Mouse (Mus musculus) hematopoietic multipotent progenitor cell, adult 10-12 weeks (in vitro differentiated cells): ENCODE data around the gene Olfr922. TPM values are rescaled to one million over a fixed set of nuclear protein-coding genes. Genes with fewer than 3 reads are reported as not detected.

Source experiments
- polyA plus RNA-seq: library from polyadenylated mRNA; stranded (reverse); fragments of >175 nt; gene quantifications from 2 replicates; pipeline ENCODE4 v1.2.3, GENCODE M21; 2012; ENCODE audit warnings: low replicate concordance

The Olfr922 gene
- polyA plus RNA-seq = not detected in 2 replicates

GRCm38 (mm10) chr9:38814314-38814713 is at the start of gene Olfr922:
TSS of gene Olfr922 (plus strand) at chr9:38814614.

GRCm38 (mm10) chr9:38772768-38773167 is 41.6 kb upstream of the Olfr922 start, which contains the start of gene Olfr921:
TSS of gene Olfr921 (plus strand) at chr9:38773068.

GRCm38 (mm10) chr9:38826245-38826644 is 11.8 kb downstream of the Olfr922 start, which contains the start of gene Olfr923:
TSS of gene Olfr923 (plus strand) at chr9:38826545.

GRCm38 (mm10) chr9:38844149-38844548 is 29.7 kb downstream of the Olfr922 start, which contains the start of gene Olfr924:
TSS of gene Olfr924 (plus strand) at chr9:38844449.

GRCm38 (mm10) chr9:38854760-38855159 is 40.3 kb downstream of the Olfr922 start, which contains the start of gene Olfr26:
TSS of gene Olfr26 (plus strand) at chr9:38855060.

Other genes starting within 250 kb of the Olfr922 start
- gene Olfr912, start 234.4 kb upstream of the Olfr922 start, polyA plus RNA-seq = not detected in 2 replicates
- gene Olfr913, start 221.9 kb upstream of the Olfr922 start, polyA plus RNA-seq = not detected in 2 replicates
- gene Olfr914, start 209.5 kb upstream of the Olfr922 start, polyA plus RNA-seq = not detected in 2 replicates
- gene Olfr916, start 154.7 kb upstream of the Olfr922 start, polyA plus RNA-seq = not detected in 2 replicates
- gene Olfr917, start 148.8 kb upstream of the Olfr922 start, polyA plus RNA-seq = not detected in 2 replicates
- gene Olfr918, start 140.0 kb upstream of the Olfr922 start, polyA plus RNA-seq = not detected in 2 replicates
- not detected in 2 replicates for gene Olfr919, start 110.9 kb upstream of the Olfr922 start, polyA plus RNA-seq
- gene Vwa5a, start 96.3 kb upstream of the Olfr922 start, polyA plus RNA-seq = 1.7 and 1.8 TPM in 2 replicates
- 0.02 TPM in 1 of 2 replicates, not detected in the other for gene Olfr920, start 62.3 kb upstream of the Olfr922 start, polyA plus RNA-seq
- gene Olfr921, start 41.5 kb upstream of the Olfr922 start, polyA plus RNA-seq = not detected in 2 replicates
- gene Olfr923, start 11.9 kb downstream of the Olfr922 start, polyA plus RNA-seq = not detected in 2 replicates
- gene Olfr924, start 29.8 kb downstream of the Olfr922 start, polyA plus RNA-seq = not detected in 2 replicates
- gene Olfr26, start 40.4 kb downstream of the Olfr922 start, polyA plus RNA-seq = not detected in 2 replicates
- gene Olfr926, start 62.5 kb downstream of the Olfr922 start, polyA plus RNA-seq = not detected in 2 replicates
- not detected in 2 replicates for gene Olfr930, start 115.2 kb downstream of the Olfr922 start, polyA plus RNA-seq
- gene Olfr933, start 157.7 kb downstream of the Olfr922 start, polyA plus RNA-seq = not detected in 2 replicates
- gene Olfr934, start 173.7 kb downstream of the Olfr922 start, polyA plus RNA-seq = not detected in 2 replicates
- gene Olfr935, start 185.1 kb downstream of the Olfr922 start, polyA plus RNA-seq = not detected in 2 replicates
- not detected in 2 replicates for gene Olfr146, start 208.8 kb downstream of the Olfr922 start, polyA plus RNA-seq